Comparison of ENCODE assay signal across 16 mouse cellular contexts in genomic region chr3:97284878-97285277, GRCm38 (mm10). TPM values are rescaled to one million over a fixed set of nuclear protein-coding genes. Genes with fewer than 3 reads are reported as not detected.
A peak's percentile ranks its signal among the peaks of the same experiment; 100 is the strongest.
DNase-seq lines count a peak whose midpoint lies in the region; ATAC-seq lines count a peak whose summit lies in the region.
"Had no signal": no experiment of that assay in that cellular context is flagged by ENCODE, and none has a peak within 500 bp of the region (broad histone marks: within the 10 kb centered on the region; RNA-seq: fewer than 3 reads in every experiment).

No protein-coding gene starts in this region.

- peaks cover 26% of the 10 kb centered on the region for H3K4me1 ChIP-seq in forebrain, embryonic 13.5 days
- H3K4me1 ChIP-seq in forebrain, embryonic 10.5 days = no peaks in the 10 kb centered on the region
- H3K4me1 ChIP-seq in forebrain, embryonic 14.5 days (ENCODE audit: control insufficient read depth, insufficient read depth, low read length) = peaks cover 4% of the 10 kb centered on the region
- H3K4me1 ChIP-seq in forebrain, embryonic 16.5 days (replicated peaks; ENCODE audit: control insufficient read depth, insufficient read depth, low read length) = peaks cover 16% of the 10 kb centered on the region
- no peaks in the 10 kb centered on the region for H3K4me1 ChIP-seq in midbrain, embryonic 11.5 days (ENCODE audit: control insufficient read depth, insufficient read depth, low read length)
- peaks cover 22% of the 10 kb centered on the region for H3K4me1 ChIP-seq in hindbrain, embryonic 13.5 days (replicated peaks)

- H3K4me3 ChIP-seq in forebrain, embryonic 13.5 days = no peak overlapping the region
- H3K4me3 ChIP-seq in forebrain, embryonic 10.5 days = no peak overlapping the region
- H3K4me3 ChIP-seq in forebrain, embryonic 14.5 days (ENCODE audit: low read depth, low read length) = no peak overlapping the region
- no peak overlapping the region for H3K4me3 ChIP-seq in forebrain, embryonic 16.5 days (replicated peaks; ENCODE audit: low read length)
- no peak overlapping the region for H3K4me3 ChIP-seq in midbrain, embryonic 11.5 days (ENCODE audit: low read depth, low read length)
- no peak overlapping the region for H3K4me3 ChIP-seq in hindbrain, embryonic 13.5 days
- H3K4me3 ChIP-seq: embryonic facial prominence, embryonic 13.5 days; embryonic facial prominence, embryonic 15.5 days; erythroblast, embryonic 14.5 days had no signal

- no peak overlapping the region for H3K9ac ChIP-seq in forebrain, embryonic 13.5 days
- H3K9ac ChIP-seq in forebrain, embryonic 14.5 days (ENCODE audit: low read length) = no peak overlapping the region
- H3K9ac ChIP-seq in forebrain, embryonic 16.5 days (replicated peaks; ENCODE audit: low read depth, low read length) = no peak overlapping the region
- no peak overlapping the region for H3K9ac ChIP-seq in midbrain, embryonic 11.5 days (ENCODE audit: low read length)
- no peak overlapping the region for H3K9ac ChIP-seq in hindbrain, embryonic 13.5 days
- H3K9ac ChIP-seq: embryonic facial prominence, embryonic 13.5 days; embryonic facial prominence, embryonic 15.5 days had no signal

- ATAC-seq in forebrain, embryonic 13.5 days = peak; percentile 61; the same call in 1 of the 2 replicates
- peak; percentile 61; the same call in 1 of the 2 replicates for ATAC-seq in forebrain, embryonic 14.5 days
- ATAC-seq in forebrain, embryonic 16.5 days = peak; percentile 66; the same call in 1 of the 2 replicates
- no peak for ATAC-seq in midbrain, embryonic 11.5 days (ENCODE audit: low FRiP score)
- no peak for ATAC-seq in hindbrain, embryonic 13.5 days (ENCODE audit: low FRiP score)

- H3K27me3 ChIP-seq in forebrain, embryonic 13.5 days = no peaks in the 10 kb centered on the region
- H3K27me3 ChIP-seq in forebrain, embryonic 10.5 days (ENCODE audit: poor library complexity, severe bottlenecking) = no peaks in the 10 kb centered on the region
- no peaks in the 10 kb centered on the region for H3K27me3 ChIP-seq in forebrain, embryonic 14.5 days (replicated peaks; ENCODE audit: control insufficient read depth, insufficient read depth, low read length)
- no peaks in the 10 kb centered on the region for H3K27me3 ChIP-seq in forebrain, embryonic 16.5 days (replicated peaks; ENCODE audit: control insufficient read depth, insufficient read depth, low read length)
- no peaks in the 10 kb centered on the region for H3K27me3 ChIP-seq in midbrain, embryonic 11.5 days (ENCODE audit: control insufficient read depth, insufficient read depth, low read length)
- H3K27me3 ChIP-seq in hindbrain, embryonic 13.5 days = no peaks in the 10 kb centered on the region
- H3K27me3 ChIP-seq: embryonic facial prominence, embryonic 13.5 days; embryonic facial prominence, embryonic 15.5 days had no signal

- no peak for DNase-seq in forebrain, embryonic 10.5 days (ENCODE audit: extremely low spot score, low spot score)
- peak; percentile 34 for DNase-seq in forebrain, embryonic 14.5 days (ENCODE audit: low spot score)
- no peak for DNase-seq in midbrain, embryonic 11.5 days (ENCODE audit: low spot score, missing footprints)
- no peak for DNase-seq in spleen, adult 18-20 months
- DNase-seq: adrenal gland, adult 2 months; adrenal gland, postnatal 10 days; adrenal gland, postnatal 25 days; cerebellum, adult 11-12 months; cerebellum, postnatal 14 days; embryo, embryonic 11 days had no signal

- no peak overlapping the region for H3K27ac ChIP-seq in forebrain, embryonic 13.5 days
- H3K27ac ChIP-seq in forebrain, embryonic 10.5 days = no peak overlapping the region
- H3K27ac ChIP-seq in forebrain, embryonic 14.5 days (ENCODE audit: low read depth, low read length) = no peak overlapping the region
- H3K27ac ChIP-seq in forebrain, embryonic 16.5 days (ENCODE audit: low read length) = no peak overlapping the region
- no peak overlapping the region for H3K27ac ChIP-seq in midbrain, embryonic 11.5 days (ENCODE audit: low read depth, low read length)
- no peak overlapping the region for H3K27ac ChIP-seq in hindbrain, embryonic 13.5 days
- H3K27ac ChIP-seq: embryonic facial prominence, embryonic 13.5 days; embryonic facial prominence, embryonic 15.5 days had no signal

- 0 out of 2 replicates have a peak, but pooled peaks cover 5% of the 10 kb centered on the region for H3K9me3 ChIP-seq in forebrain, embryonic 13.5 days (replicated peaks)
- no peaks in the 10 kb centered on the region for H3K9me3 ChIP-seq in forebrain, embryonic 10.5 days
- H3K9me3 ChIP-seq in forebrain, embryonic 14.5 days (replicated peaks; ENCODE audit: control insufficient read depth, low read length) = no peaks in the 10 kb centered on the region
- H3K9me3 ChIP-seq in forebrain, embryonic 16.5 days (ENCODE audit: control insufficient read depth, low read length) = no peaks in the 10 kb centered on the region
- H3K9me3 ChIP-seq in midbrain, embryonic 11.5 days (ENCODE audit: control insufficient read depth, low read length) = no peaks in the 10 kb centered on the region
- H3K9me3 ChIP-seq in hindbrain, embryonic 13.5 days = 0 out of 2 replicates have a peak, but pooled peaks cover 3% of the 10 kb centered on the region
- H3K9me3 ChIP-seq: embryonic facial prominence, embryonic 13.5 days; embryonic facial prominence, embryonic 15.5 days had no signal

- 75% methylated on average over 4 of the region's 4 CpGs for WGBS in forebrain, embryonic 13.5 days
- 93% methylated on average over 4 of the region's 4 CpGs for WGBS in forebrain, embryonic 10.5 days
- 74% methylated on average over 4 of the region's 4 CpGs for WGBS in forebrain, embryonic 14.5 days
- WGBS in forebrain, embryonic 16.5 days = 68% methylated on average over 4 of the region's 4 CpGs
- WGBS in midbrain, embryonic 11.5 days = 93% methylated on average over 4 of the region's 4 CpGs
- 76% methylated on average over 4 of the region's 4 CpGs for WGBS in hindbrain, embryonic 13.5 days

- H3K4me2 ChIP-seq in forebrain, embryonic 13.5 days = no peak overlapping the region
- no peak overlapping the region for H3K4me2 ChIP-seq in forebrain, embryonic 14.5 days (ENCODE audit: low read length)
- H3K4me2 ChIP-seq in forebrain, embryonic 16.5 days (ENCODE audit: low read length) = no peak overlapping the region
- H3K4me2 ChIP-seq in midbrain, embryonic 11.5 days = no peak overlapping the region
- H3K4me2 ChIP-seq in hindbrain, embryonic 13.5 days = no peak overlapping the region
- H3K4me2 ChIP-seq: embryonic facial prominence, embryonic 13.5 days; embryonic facial prominence, embryonic 15.5 days had no signal

- H3K36me3 ChIP-seq in forebrain, embryonic 13.5 days (ENCODE audit: poor library complexity, severe bottlenecking) = peaks cover 19% of the 10 kb centered on the region
- H3K36me3 ChIP-seq in forebrain, embryonic 10.5 days (replicated peaks) = peaks cover 35% of the 10 kb centered on the region
- peaks cover 4% of the 10 kb centered on the region; the same call in 1 of the 2 replicates for H3K36me3 ChIP-seq in forebrain, embryonic 14.5 days (ENCODE audit: control insufficient read depth, insufficient read depth, low read length)
- peaks cover 2% of the 10 kb centered on the region; the same call in 1 of the 2 replicates for H3K36me3 ChIP-seq in forebrain, embryonic 16.5 days (ENCODE audit: control insufficient read depth, insufficient read depth)
- H3K36me3 ChIP-seq in midbrain, embryonic 11.5 days (ENCODE audit: control insufficient read depth, insufficient read depth, low read length) = no peaks in the 10 kb centered on the region
- H3K36me3 ChIP-seq in hindbrain, embryonic 13.5 days = peaks cover 10% of the 10 kb centered on the region
- H3K36me3 ChIP-seq: embryonic facial prominence, embryonic 15.5 days had no signal

RNA-seq across cellular contexts. Expression of gene Bcl9, which starts 12.8 kb away (rescaled TPM):
- 101 and 105 TPM in 2 replicates for polyA plus RNA-seq in forebrain, embryonic 13.5 days (2015; fragmentation: Nextera tagmentation; extraction: Ambion mirVana)
- 51.4 and 52.7 TPM in 2 replicates for polyA plus RNA-seq in forebrain, embryonic 10.5 days (2016; fragmentation: Nextera tagmentation; extraction: Ambion mirVana)
- polyA plus RNA-seq in forebrain, embryonic 14.5 days (2014; fragmentation: Nextera tagmentation; extraction: Ambion mirVana) = 54.6 and 69.5 TPM in 2 replicates
- 102 and 109 TPM in 2 replicates for polyA plus RNA-seq in forebrain, embryonic 16.5 days (2015; fragmentation: Nextera tagmentation; extraction: Ambion mirVana)
- polyA plus RNA-seq in midbrain, embryonic 11.5 days (2014; fragmentation: Nextera tagmentation; extraction: Ambion mirVana) = 59.8 and 60.3 TPM in 2 replicates
- 86.4 and 89.0 TPM in 2 replicates for polyA plus RNA-seq in hindbrain, embryonic 13.5 days (2015; fragmentation: Nextera tagmentation; extraction: Ambion mirVana)

Comparison
In these comparisons a context has a peak if more than half of its experiments do, and no peak if none do; other contexts are left out.
1. ATAC-seq: peak in forebrain, embryonic 13.5 days (single experiment), forebrain, embryonic 14.5 days (single experiment) and forebrain, embryonic 16.5 days (single experiment); none in midbrain, embryonic 11.5 days (single experiment) and hindbrain, embryonic 13.5 days (single experiment).